Mouse (Mus musculus): ENCODE measurements at regions not wholly inside any gene's neighbourhood (a gene's known extent, or its start where the extent isn't known, plus 50 kb on each side); places are given as distances from the start of the nearest gene placed in this dataset.

DNA sequence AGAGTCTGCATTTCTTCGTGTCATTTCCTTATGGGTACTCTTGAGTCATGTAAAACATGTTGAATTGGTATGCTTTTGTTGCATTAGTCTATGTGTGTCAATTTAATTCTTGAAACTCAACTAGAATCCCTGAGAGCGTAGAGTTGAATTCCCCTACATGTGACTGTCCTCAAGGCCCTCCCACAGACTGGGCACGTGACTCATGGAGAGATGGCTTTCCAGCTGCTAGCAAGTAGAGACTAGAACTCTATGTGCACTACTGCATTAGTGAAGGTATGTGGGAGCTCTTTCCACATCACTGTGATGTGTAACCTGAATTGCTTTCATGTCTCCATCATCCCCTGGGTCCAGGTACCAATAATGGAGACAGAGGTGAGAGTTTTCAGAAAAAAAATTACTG is 182.3 kb upstream of the Ankrd55 start:
- no peak for TF ChIP-seq POLR2A (IDR thresholded peaks at IDR 0.05; ENCODE audit: low read depth, low read length)
- TF ChIP-seq CTCF (IDR thresholded peaks at IDR 0.05; ENCODE audit: extremely low read depth, insufficient read depth, insufficient read length, insufficient replicate concordance), result no peak

All from spleen, adult 2 months (tissue).